9 mouse cellular contexts compared by ENCODE assay signal in the genomic region with DNA sequence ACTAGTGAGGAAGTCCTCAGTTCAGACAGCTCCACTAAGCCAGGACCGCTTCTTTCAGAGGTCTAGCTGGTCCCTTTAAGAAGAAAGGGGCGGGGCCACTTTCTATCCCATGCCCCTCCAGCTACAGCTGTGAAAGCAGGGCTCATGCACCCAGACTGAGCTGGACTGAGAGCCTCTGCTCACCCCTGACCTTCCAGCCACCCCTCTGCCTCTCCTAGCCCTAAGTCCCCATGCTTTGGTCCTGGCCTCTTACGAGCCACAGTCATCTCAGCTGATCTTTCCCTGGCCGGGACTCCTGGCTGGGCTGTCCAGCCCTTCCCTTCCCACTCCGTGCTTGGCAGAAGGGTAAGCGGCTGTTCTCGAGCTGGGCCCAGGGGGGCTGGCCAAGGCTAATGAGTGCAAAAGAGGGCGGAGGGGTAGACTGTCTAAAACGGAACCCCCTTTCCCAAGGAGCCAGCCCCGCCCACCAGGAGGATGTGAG. TPM values are rescaled to one million over a fixed set of nuclear protein-coding genes. Genes with fewer than 3 reads are reported as not detected.
DNase-seq lines count a peak whose midpoint lies in the region; ATAC-seq lines count a peak whose summit lies in the region.
"Had no signal": no experiment of that assay in that cellular context is flagged by ENCODE, and none has a peak within 500 bp of the region (broad histone marks: within the 10 kb centered on the region; RNA-seq: fewer than 3 reads in every experiment).

No protein-coding gene starts in this region.

- H3K4me2 ChIP-seq in neural tube, embryonic 11.5 days (ENCODE audit: low read depth): peak overlapping the region; percentile 28
- peak overlapping the region; percentile 43 for H3K4me2 ChIP-seq in neural tube, embryonic 13.5 days

- H3K9me3 ChIP-seq in neural tube, embryonic 11.5 days (ENCODE audit: control insufficient read depth, low read length): no peaks in the 10 kb centered on the region
- no peaks in the 10 kb centered on the region for H3K9me3 ChIP-seq in limb, embryonic 10.5 days (replicated peaks)
- no peaks in the 10 kb centered on the region for H3K9me3 ChIP-seq in neural tube, embryonic 13.5 days

- DNase-seq in neural tube, embryonic 11.5 days (ENCODE audit: low spot score): no peak
- no peak for DNase-seq in neural tube, embryonic 10.5 days (ENCODE audit: extremely low spot score, low spot score)
- DNase-seq in heart, adult 8-10 months (ENCODE audit: low spot score): peak; percentile 37
- no peak for DNase-seq in limb, embryonic 10.5 days (ENCODE audit: low spot score)
- DNase-seq in layer of hippocampus, adult 18-20 months (ENCODE audit: low spot score in 2 of 2): no peak
- DNase-seq in right cerebral cortex, postnatal 10 days (ENCODE audit: low spot score in 2 of 2): no peak
- DNase-seq in right cerebral cortex, adult 2 months (ENCODE audit: low spot score in 2 of 2): no peak

- H3K27ac ChIP-seq in neural tube, embryonic 11.5 days (ENCODE audit: low read depth, low read length): no peak overlapping the region
- peak overlapping the region; percentile 10; the same call in 1 of the 2 replicates for H3K27ac ChIP-seq in limb, embryonic 10.5 days
- no peak overlapping the region for H3K27ac ChIP-seq in neural tube, embryonic 13.5 days (replicated peaks)

- H3K27me3 ChIP-seq in neural tube, embryonic 11.5 days (ENCODE audit: control insufficient read depth, insufficient read depth, low read length): no peaks in the 10 kb centered on the region
- H3K27me3 ChIP-seq in limb, embryonic 10.5 days (ENCODE audit: low read depth, poor library complexity, severe bottlenecking): peaks cover 8% of the 10 kb centered on the region
- no peaks in the 10 kb centered on the region; the same call in 1 of the 2 replicates for H3K27me3 ChIP-seq in neural tube, embryonic 13.5 days
- H3K27me3 ChIP-seq: Patski had no signal

- H3K4me3 ChIP-seq in neural tube, embryonic 11.5 days (ENCODE audit: low read depth, low read length): no peak overlapping the region
- peak overlapping the region; percentile 14 for H3K4me3 ChIP-seq in limb, embryonic 10.5 days
- H3K4me3 ChIP-seq in neural tube, embryonic 13.5 days: peak overlapping the region; percentile 11; the same call in 1 of the 2 replicates

- H3K9ac ChIP-seq in neural tube, embryonic 11.5 days (ENCODE audit: low read length): peak overlapping the region; percentile 26; the same call in 1 of the 2 replicates
- no peak overlapping the region for H3K9ac ChIP-seq in neural tube, embryonic 13.5 days

- H3K4me1 ChIP-seq in neural tube, embryonic 11.5 days (ENCODE audit: control insufficient read depth, insufficient read depth, low read length): peaks cover 9% of the 10 kb centered on the region
- H3K4me1 ChIP-seq in limb, embryonic 10.5 days: peaks cover 25% of the 10 kb centered on the region
- peaks cover 16% of the 10 kb centered on the region for H3K4me1 ChIP-seq in neural tube, embryonic 13.5 days (replicated peaks)

- WGBS in neural tube, embryonic 11.5 days: 25% methylated on average over 10 of the region's 10 CpGs
- 32% methylated on average over 10 of the region's 10 CpGs for WGBS in limb, embryonic 10.5 days
- WGBS in neural tube, embryonic 13.5 days: 30% methylated on average over 10 of the region's 10 CpGs

- no peak for ATAC-seq in neural tube, embryonic 11.5 days (ENCODE audit: insufficient read depth, low FRiP score, low TSS enrichment)
- ATAC-seq in neural tube, embryonic 13.5 days (ENCODE audit: low read depth): 0 out of 2 replicates have a peak, but pooled peaks have one; percentile 32
- ATAC-seq: Patski had no signal

- H3K36me3 ChIP-seq in neural tube, embryonic 11.5 days (ENCODE audit: control insufficient read depth, insufficient read depth, low read length): no peaks in the 10 kb centered on the region
- no peaks in the 10 kb centered on the region for H3K36me3 ChIP-seq in limb, embryonic 10.5 days
- no peaks in the 10 kb centered on the region for H3K36me3 ChIP-seq in neural tube, embryonic 13.5 days

RNA-seq across cellular contexts. Expression of a gene that starts 47.1 kb away (rescaled TPM):
- 6.8 and 9.9 TPM in 2 replicates for polyA plus RNA-seq in neural tube, embryonic 11.5 days (2014; fragmentation: Nextera tagmentation; extraction: Ambion mirVana)
- total RNA-seq in heart, adult 8-10 months (2022): 1 to 10 TPM; 3.0 to 5.6 (median 4.9) TPM
- polyA plus RNA-seq in limb, embryonic 10.5 days (2016; fragmentation: Nextera tagmentation; extraction: Ambion mirVana): 1.7 and 5.7 TPM in 2 replicates
- 10.1 and 10.8 TPM in 2 replicates for polyA plus RNA-seq in neural tube, embryonic 13.5 days (2015; fragmentation: Nextera tagmentation; extraction: Ambion mirVana)
- total RNA-seq in layer of hippocampus, adult 18-20 months (2021): 1 to 10 TPM; 3.4 to 4.0 TPM
